Mouse (Mus musculus) heart, embryonic 11.5 days (tissue): Measurements from ENCODE around the gene Otulin. TPM values are rescaled to one million over a fixed set of nuclear protein-coding genes. Genes with fewer than 3 reads are reported as not detected.

Experiments
- ATAC-seq: fragments of 200-750 bp; cut with Nextera tagmentation; replicated peaks from 2 replicates; pipeline ENCODE4 v1.8.0; 2017; ENCODE audit warnings: moderate library complexity; ENCODE audit not compliant: insufficient number of reproducible peaks, low FRiP score, low TSS enrichment
- H3K27ac ChIP-seq: fragments of 300-500 bp; sonication (generic); 2 replicates; pipeline ENCODE4 v1.5.1; 2014; ENCODE audit warnings: mild to moderate bottlenecking, low read depth, low read length
- H3K27me3 ChIP-seq: fragments of 300-500 bp; sonication (generic); 2 replicates; pipeline ENCODE4 v1.6.1; 2014; ENCODE audit warnings: mild to moderate bottlenecking, low read length, mixed read lengths; ENCODE audit not compliant: control insufficient read depth, insufficient read depth
- H3K36me3 ChIP-seq: fragments of 300-500 bp; sonication (generic); 2 replicates; pipeline ENCODE4 v1.6.1; 2014; ENCODE audit warnings: mild to moderate bottlenecking, low read length, moderate library complexity, mixed read lengths; ENCODE audit not compliant: control insufficient read depth, insufficient read depth
- H3K4me1 ChIP-seq: fragments of 300-500 bp; sonication (generic); 2 replicates; pipeline ENCODE4 v1.6.1; 2014; ENCODE audit warnings: low read length; ENCODE audit not compliant: control insufficient read depth, insufficient read depth
- H3K4me2 ChIP-seq: fragments of 300-500 bp; sonication (generic); 2 replicates; pipeline ENCODE4 v1.6.1; 2014; ENCODE audit warnings: mild to moderate bottlenecking, moderate library complexity
- H3K4me3 ChIP-seq: fragments of 300-500 bp; sonication (generic); 2 replicates; pipeline ENCODE4 v1.5.1; 2014; ENCODE audit warnings: low read depth, low read length
- H3K9ac ChIP-seq: fragments of 300-500 bp; sonication (generic); 2 replicates; pipeline ENCODE4 v1.6.1; 2014; ENCODE audit warnings: mild to moderate bottlenecking, low read depth, low read length, moderate library complexity
- H3K9me3 ChIP-seq: fragments of 300-500 bp; sonication (generic); replicated peaks from 2 replicates; pipeline ENCODE4 v1.6.1; 2016; ENCODE audit warnings: low read length; ENCODE audit not compliant: control insufficient read depth
- WGBS: fragments of 180-500 bp; shearing (Covaris S2); extraction: QIAGEN DNeasy Blood & Tissue Kit; methylation state at CpG from one replicate; pipeline ENCODE4 v1.1.7; 2014; ENCODE audit not compliant: insufficient replicate concordance; 5-methylcytosine and 5-hydroxymethylcytosine counted together
- polyA plus RNA-seq: library from polyadenylated mRNA; unstranded; fragments of >200 nt; fragmentation: Nextera tagmentation; extraction: Ambion mirVana; gene quantifications from 2 replicates; pipeline ENCODE4 v1.2.1, GENCODE M21; 2014

Otulin gene
- polyA plus RNA-seq, 1 experiment from 2014 or later: 26.7 TPM

- Histone ChIP-seq H3K4me2 (no peak overlapping the region), H3K4me3 (no peak overlapping the region), H3K9me3 (no peaks in the 10 kb centered on the region), H3K27ac (no peak overlapping the region), H3K36me3 (peaks cover 6% of the 10 kb centered on the region; the same call in 1 of the 2 replicates), H3K9ac (no peak overlapping the region), H3K27me3 (no peaks in the 10 kb centered on the region), H3K4me1 (peaks cover 14% of the 10 kb centered on the region; the same call in 1 of the 2 replicates)
- no peak for ATAC-seq
- WGBS: 83% methylated on average over 4 of the region's 4 CpGs
These were observed 33.0 kb downstream of the Otulin start for GRCm38 (mm10) chr15:27597516-27597915.

GRCm38 (mm10) chr15:27596463-27597140, 33.9 kb downstream of the Otulin start:
- H3K4me2 ChIP-seq: no peak overlapping the region
- H3K27ac ChIP-seq: peak overlapping the region; percentile 55

GRCm38 (mm10) chr15:27595560-27595959, 34.9 kb downstream of the Otulin start:
- Histone ChIP-seq H3K27ac (peak overlapping the region; percentile 52), H3K9ac (no peak overlapping the region), H3K36me3 (peaks cover 6% of the 10 kb centered on the region; the same call in 1 of the 2 replicates), H3K27me3 (no peaks in the 10 kb centered on the region), H3K4me2 (no peak overlapping the region), H3K4me3 (no peak overlapping the region), H3K9me3 (no peaks in the 10 kb centered on the region), H3K4me1 (peaks cover 14% of the 10 kb centered on the region; the same call in 1 of the 2 replicates)
- no peak for ATAC-seq
- WGBS: 63% methylated on average over 8 of the region's 8 CpGs

More at GRCm38 (mm10) chr15:27596463-27597140, 33.9 kb downstream of the Otulin start:
- 0 out of 2 replicates have a peak overlapping the region, but pooled peaks have one; percentile 1 for H3K9ac ChIP-seq
- peaks cover 6% of the 10 kb centered on the region; the same call in 1 of the 2 replicates for H3K36me3 ChIP-seq
- no peak for ATAC-seq
- no peaks in the 10 kb centered on the region for H3K9me3 ChIP-seq
- H3K27me3 ChIP-seq: no peaks in the 10 kb centered on the region
- peaks cover 14% of the 10 kb centered on the region; the same call in 1 of the 2 replicates for H3K4me1 ChIP-seq
- WGBS: 45% methylated on average over 3 of the region's 3 CpGs
- H3K4me3 ChIP-seq: no peak overlapping the region

- Histone ChIP-seq H3K4me3 (no peak overlapping the region), H3K4me2 (no peak overlapping the region), H3K36me3 (peaks cover 6% of the 10 kb centered on the region; the same call in 1 of the 2 replicates), H3K27ac (peak overlapping the region; percentile 52), H3K4me1 (peaks cover 14% of the 10 kb centered on the region; the same call in 1 of the 2 replicates), H3K27me3 (no peaks in the 10 kb centered on the region), H3K9ac (no peak overlapping the region), H3K9me3 (no peaks in the 10 kb centered on the region)
- ATAC-seq: no peak
- WGBS: 42% methylated on average over 4 of the region's 4 CpGs
These were observed 35.5 kb downstream of the Otulin start for GRCm38 (mm10) chr15:27594973-27595372.

- H3K27me3 ChIP-seq: no peaks in the 10 kb centered on the region
- peaks cover 6% of the 10 kb centered on the region; the same call in 1 of the 2 replicates for H3K36me3 ChIP-seq
- no peak overlapping the region for H3K9ac ChIP-seq
- H3K4me2 ChIP-seq: no peak overlapping the region
- H3K9me3 ChIP-seq: no peaks in the 10 kb centered on the region
- 83% methylated on average over 13 of the region's 13 CpGs for WGBS
- no peak overlapping the region for H3K27ac ChIP-seq
- ATAC-seq: no peak
- peaks cover 18% of the 10 kb centered on the region; the same call in 1 of the 2 replicates for H3K4me1 ChIP-seq
- no peak overlapping the region for H3K4me3 ChIP-seq
These were observed 36.8 kb downstream of the Otulin start for GRCm38 (mm10) chr15:27593717-27594116.

GRCm38 (mm10) chr15:27592620-27593320, 37.7 kb downstream of the Otulin start:
- peaks cover 16% of the 10 kb centered on the region; the same call in 1 of the 2 replicates for H3K4me1 ChIP-seq
- 88% methylated on average over 19 of the region's 19 CpGs for whole genome bisulfite sequencing
- H3K4me2 ChIP-seq: no peak overlapping the region
- H3K27me3 ChIP-seq: no peaks in the 10 kb centered on the region
- no peak overlapping the region for H3K9ac ChIP-seq
- ATAC-seq: no peak
- peaks cover 6% of the 10 kb centered on the region; the same call in 1 of the 2 replicates for H3K36me3 ChIP-seq
- no peak overlapping the region for H3K27ac ChIP-seq
- H3K9me3 ChIP-seq: no peaks in the 10 kb centered on the region
- no peak overlapping the region for H3K4me3 ChIP-seq

- peaks cover 6% of the 10 kb centered on the region; the same call in 1 of the 2 replicates for H3K36me3 ChIP-seq
- no peak overlapping the region for H3K4me3 ChIP-seq
- no peaks in the 10 kb centered on the region for H3K9me3 ChIP-seq
- ATAC-seq: no peak
- H3K4me2 ChIP-seq: no peak overlapping the region
- peaks cover 5% of the 10 kb centered on the region; the same call in 1 of the 2 replicates for H3K4me1 ChIP-seq
- H3K27ac ChIP-seq: no peak overlapping the region
- H3K27me3 ChIP-seq: no peaks in the 10 kb centered on the region
- no peak overlapping the region for H3K9ac ChIP-seq
- WGBS: 95% methylated on average over 9 of the region's 9 CpGs
These were observed 39.7 kb downstream of the Otulin start for GRCm38 (mm10) chr15:27590812-27591211.

- Histone ChIP-seq H3K4me1 (peaks cover 5% of the 10 kb centered on the region; the same call in 1 of the 2 replicates), H3K4me3 (no peak overlapping the region), H3K27ac (no peak overlapping the region), H3K36me3 (peaks cover 3% of the 10 kb centered on the region; the same call in 1 of the 2 replicates), H3K9me3 (no peaks in the 10 kb centered on the region), H3K4me2 (no peak overlapping the region), H3K27me3 (no peaks in the 10 kb centered on the region), H3K9ac (no peak overlapping the region)
- ATAC-seq: no peak
- WGBS: 80% methylated on average over 14 of the region's 14 CpGs
These were observed 42.2 kb downstream of the Otulin start for GRCm38 (mm10) chr15:27588087-27588826.
